Mouse (Mus musculus) heart, postnatal 0 days (tissue): ENCODE results near the gene Lsm3. TPM values are rescaled to one million over a fixed set of nuclear protein-coding genes. Genes with fewer than 3 reads are reported as not detected.

Source experiments
- ATAC-seq: fragments of 200-750 bp; cut with Nextera tagmentation; 2 replicates; pipeline ENCODE4 v1.8.0; 2017; ENCODE audit warnings: low read depth, moderate number of reproducible peaks, moderate library complexity; ENCODE audit not compliant: insufficient read depth
- DNase-seq: peaks from one replicate; pipeline ENCODE4 v3.0.0-alpha.2; 2016; ENCODE audit warnings: low spot score
- H3K27ac ChIP-seq: fragments of 300-500 bp; sonication (generic); 2 replicates; pipeline ENCODE4 v1.5.1; 2014; ENCODE audit warnings: low read depth, mild to moderate bottlenecking
- H3K27me3 ChIP-seq: fragments of 300-500 bp; sonication (generic); 2 replicates; pipeline ENCODE4 v1.6.1; 2014; ENCODE audit warnings: low read length, mixed read lengths; ENCODE audit not compliant: control insufficient read depth, insufficient read depth
- H3K36me3 ChIP-seq: fragments of 300-500 bp; sonication (generic); replicated peaks from 2 replicates; pipeline ENCODE4 v1.6.1; 2014; ENCODE audit warnings: low read length, mixed read lengths; ENCODE audit not compliant: control insufficient read depth, insufficient read depth
- H3K4me1 ChIP-seq: fragments of 300-500 bp; sonication (generic); 2 replicates; pipeline ENCODE4 v1.6.1; 2014; ENCODE audit warnings: antibody characterized with exemption; ENCODE audit not compliant: control insufficient read depth, insufficient read depth
- H3K4me2 ChIP-seq: fragments of 300-500 bp; sonication (generic); 2 replicates; pipeline ENCODE4 v1.6.1; 2014; ENCODE audit warnings: low read depth, mild to moderate bottlenecking, low read length, moderate library complexity
- H3K4me3 ChIP-seq: fragments of 300-500 bp; sonication (generic); 2 replicates; pipeline ENCODE4 v1.5.1; 2014; ENCODE audit warnings: low read depth, low read length
- H3K9ac ChIP-seq: fragments of 300-500 bp; sonication (generic); replicated peaks from 2 replicates; pipeline ENCODE4 v1.6.1; 2014; ENCODE audit warnings: low read depth, low read length, mixed read lengths
- H3K9me3 ChIP-seq: fragments of 300-500 bp; sonication (generic); replicated peaks from 2 replicates; pipeline ENCODE4 v1.6.1; 2016; ENCODE audit warnings: low read length; ENCODE audit not compliant: control insufficient read depth
- CTCF ChIP-seq: IDR thresholded peaks from 2 replicates; pipeline ENCODE4 v1.5.1; 2016; ENCODE audit warnings: antibody characterized with exemption, control low read depth, low read depth
- EP300 ChIP-seq: IDR thresholded peaks from 2 replicates; pipeline ENCODE4 v1.6.1; 2016; ENCODE audit warnings: antibody characterized with exemption, low read depth
- WGBS: fragments of 180-500 bp; shearing (Covaris S2); extraction: QIAGEN DNeasy Blood & Tissue Kit; methylation state at CpG from one replicate; pipeline ENCODE4 v1.1.7; 2014; 5-methylcytosine and 5-hydroxymethylcytosine counted together
- polyA plus RNA-seq: library from polyadenylated mRNA; unstranded; fragments of >200 nt; fragmentation: Nextera tagmentation; extraction: Ambion mirVana; gene quantifications from 2 replicates; pipeline ENCODE4 v1.2.1, GENCODE M21; 2015
- total RNA-seq: library from RNA; depleted of rRNA; stranded (reverse); fragments of >200 nt; gene quantifications from 2 replicates; pipeline ENCODE4 v1.2.3, GENCODE M21; 2014; ENCODE audit warnings: low replicate concordance; rRNA removed

The Lsm3 gene
- total and polyA plus RNA-seq, 2 experiments from 2014 or later = 32.1 to 145 TPM

- WGBS = 62% methylated on average over 4 of the region's 4 CpGs
- DNase-seq (no peak), ATAC-seq (no peak)
- H3K9ac ChIP-seq = no peak overlapping the region
- H3K27ac ChIP-seq = no peak overlapping the region
- H3K4me1 ChIP-seq = no peaks in the 10 kb centered on the region
- no peaks in the 10 kb centered on the region for H3K36me3 ChIP-seq
- H3K4me3 ChIP-seq = no peak overlapping the region
- peaks cover 47% of the 10 kb centered on the region for H3K27me3 ChIP-seq
- 0 out of 2 replicates have a peak, but pooled peaks cover 3% of the 10 kb centered on the region for H3K9me3 ChIP-seq
- TF ChIP-seq CTCF (no peak), EP300 (no peak)
- no peak overlapping the region for H3K4me2 ChIP-seq
These were observed 43.6 kb downstream of the Lsm3 start for GRCm38 (mm10) chr6:91559371-91559770.

- Histone ChIP-seq H3K9ac (no peak overlapping the region), H3K27me3 (peaks cover 38% of the 10 kb centered on the region), H3K4me2 (no peak overlapping the region), H3K4me1 (no peaks in the 10 kb centered on the region), H3K36me3 (no peaks in the 10 kb centered on the region), H3K4me3 (no peak overlapping the region), H3K9me3 (0 out of 2 replicates have a peak, but pooled peaks cover 3% of the 10 kb centered on the region), H3K27ac (no peak overlapping the region)
- no peak for TF ChIP-seq EP300
- ATAC-seq = no peak
- 96% methylated on average over 3 of the region's 3 CpGs for WGBS
- DNase-seq = no peak
These were observed 44.5 kb downstream of the Lsm3 start for GRCm38 (mm10) chr6:91560186-91560585.

- Histone ChIP-seq H3K4me3 (no peak overlapping the region), H3K27ac (no peak overlapping the region), H3K4me2 (no peak overlapping the region), H3K9me3 (no peaks in the 10 kb centered on the region), H3K36me3 (no peaks in the 10 kb centered on the region), H3K27me3 (peaks cover 38% of the 10 kb centered on the region), H3K4me1 (no peaks in the 10 kb centered on the region), H3K9ac (no peak overlapping the region)
- DNase-seq (no peak), ATAC-seq (no peak)
- TF ChIP-seq EP300 (no peak), CTCF (no peak)
- 49% methylated on average over 3 of the region's 3 CpGs for WGBS
These were observed 47.3 kb downstream of the Lsm3 start for GRCm38 (mm10) chr6:91563031-91563430.

GRCm38 (mm10) chr6:91566407-91566806 lies 50.7 kb downstream of the Lsm3 start:
- H3K9me3 ChIP-seq = no peaks in the 10 kb centered on the region
- H3K27ac ChIP-seq = no peak overlapping the region
- TF ChIP-seq CTCF (no peak), EP300 (no peak)
- H3K36me3 ChIP-seq = no peaks in the 10 kb centered on the region
- H3K4me2 ChIP-seq = no peak overlapping the region
- no peaks in the 10 kb centered on the region for H3K4me1 ChIP-seq
- no peak overlapping the region for H3K4me3 ChIP-seq
- no peak for DNase-seq
- ATAC-seq = no peak
- H3K27me3 ChIP-seq = peaks cover 23% of the 10 kb centered on the region
- H3K9ac ChIP-seq = no peak overlapping the region
- WGBS = 76% methylated on average over 9 of the region's 9 CpGs

Other genes with a start within 250 kb of the Lsm3 start
- not detected in 2 replicates for gene Wnt7a, start 104.6 kb upstream of the Lsm3 start, total RNA-seq
- gene Wnt7a, start 104.6 kb upstream of the Lsm3 start, polyA plus RNA-seq = not detected in 2 replicates
- gene Chchd4, start 42.4 kb upstream of the Lsm3 start, total RNA-seq = 13.6 and 25.4 TPM in 2 replicates
- gene Chchd4, start 42.4 kb upstream of the Lsm3 start, polyA plus RNA-seq = 28.0 and 30.9 TPM in 2 replicates
- 41.3 and 43.9 TPM in 2 replicates for gene Tmem43, start 42.2 kb upstream of the Lsm3 start, total RNA-seq
- gene Tmem43, start 42.2 kb upstream of the Lsm3 start, polyA plus RNA-seq = 16.9 and 18.8 TPM in 2 replicates
- gene Xpc, start within 50 bp of the Lsm3 start, total RNA-seq = 5.7 and 7.7 TPM in 2 replicates
- gene Xpc, start within 50 bp of the Lsm3 start, polyA plus RNA-seq = 9.8 and 11.3 TPM in 2 replicates
- gene Slc6a6, start 168.1 kb downstream of the Lsm3 start, total RNA-seq = 95.3 and 149 TPM in 2 replicates
- gene Slc6a6, start 168.1 kb downstream of the Lsm3 start, polyA plus RNA-seq = 87.4 and 116 TPM in 2 replicates